Mouse (Mus musculus) embryonic facial prominence, embryonic 14.5 days (tissue): ENCODE results near the gene Pcnx2. TPM values are rescaled to one million over a fixed set of nuclear protein-coding genes. Genes with fewer than 3 reads are reported as not detected.
A peak's percentile ranks its signal among the peaks of the same experiment; 100 is the strongest.

Source experiments
- ATAC-seq: fragments of 200-750 bp; cut with Nextera tagmentation; 2 replicates; pipeline ENCODE4 v1.8.0; 2017; ENCODE audit warnings: low read depth, moderate number of reproducible peaks, moderate TSS enrichment
- DNase-seq: peaks from one replicate; pipeline ENCODE4 v3.0.0-alpha.2; 2015; ENCODE audit warnings: low spot score
- H3K27ac ChIP-seq: fragments of 300-500 bp; sonication (generic); replicated peaks from 2 replicates; pipeline ENCODE4 v1.5.1; 2014; ENCODE audit warnings: low read depth, mild to moderate bottlenecking, low read length, moderate library complexity
- H3K27me3 ChIP-seq: fragments of 300-500 bp; sonication (generic); replicated peaks from 2 replicates; pipeline ENCODE4 v1.6.1; 2014; ENCODE audit warnings: low read length; ENCODE audit not compliant: control insufficient read depth, insufficient read depth
- H3K36me3 ChIP-seq: fragments of 300-500 bp; sonication (generic); 2 replicates; pipeline ENCODE4 v1.6.1; 2014; ENCODE audit warnings: low read length, mixed read lengths; ENCODE audit not compliant: control insufficient read depth, insufficient read depth
- H3K4me1 ChIP-seq: fragments of 300-500 bp; sonication (generic); 2 replicates; pipeline ENCODE4 v1.6.1; 2014; ENCODE audit warnings: antibody characterized with exemption, low read length; ENCODE audit not compliant: control insufficient read depth, insufficient read depth
- H3K4me2 ChIP-seq: fragments of 300-500 bp; sonication (generic); 2 replicates; pipeline ENCODE4 v1.6.1; 2014; ENCODE audit warnings: low read depth, mild to moderate bottlenecking, low read length, moderate library complexity, mixed read lengths
- H3K4me3 ChIP-seq: fragments of 300-500 bp; sonication (generic); 2 replicates; pipeline ENCODE4 v1.5.1; 2014; ENCODE audit warnings: low read depth, mild to moderate bottlenecking, low read length
- H3K9ac ChIP-seq: fragments of 300-500 bp; sonication (generic); 2 replicates; pipeline ENCODE4 v1.6.1; 2014; ENCODE audit warnings: low read depth, mild to moderate bottlenecking, low read length, moderate library complexity, mixed read lengths
- H3K9me3 ChIP-seq: fragments of 300-500 bp; sonication (generic); 2 replicates; pipeline ENCODE4 v1.6.1; 2016; ENCODE audit warnings: low read length; ENCODE audit not compliant: control insufficient read depth
- WGBS: fragments of 180-500 bp; shearing (Covaris S2); extraction: QIAGEN DNeasy Blood & Tissue Kit; methylation state at CpG from one replicate; pipeline ENCODE4 v1.1.7; 2014; 5-methylcytosine and 5-hydroxymethylcytosine counted together
- polyA plus RNA-seq: library from polyadenylated mRNA; unstranded; fragments of >200 nt; fragmentation: Nextera tagmentation; extraction: Ambion mirVana; gene quantifications from 2 replicates; pipeline ENCODE4 v1.2.1, GENCODE M21; 2014

Gene Pcnx2
- polyA plus RNA-seq, 1 experiment from 2014 or later: 0.60 TPM

DNA sequence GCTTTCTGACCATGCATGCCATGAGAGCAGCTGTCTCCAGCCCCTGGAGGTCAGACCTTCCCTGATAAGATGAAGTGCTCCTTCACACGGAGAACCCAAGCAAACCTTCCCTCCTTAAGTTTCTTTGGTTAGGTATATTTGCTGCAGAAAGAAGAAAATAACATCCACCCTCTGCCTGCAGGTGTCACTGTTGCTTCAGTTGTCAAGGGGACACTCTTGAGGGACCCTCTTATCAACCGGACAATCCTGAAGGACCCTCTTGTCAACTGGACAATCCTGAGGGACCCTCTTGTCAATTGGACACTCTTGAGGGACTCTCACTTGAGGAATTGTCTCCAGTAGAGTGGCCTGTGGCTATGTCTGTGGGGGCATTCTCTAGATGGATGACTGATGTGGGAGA is 73.4 kb downstream of the Pcnx2 start:
- H3K4me2 ChIP-seq: no peak overlapping the region
- ATAC-seq (no peak), DNase-seq (no peak)
- WGBS: 27% methylated on average over 2 of the region's 2 CpGs
- no peak overlapping the region for H3K27ac ChIP-seq
- H3K9me3 ChIP-seq: no peaks in the 10 kb centered on the region
- no peaks in the 10 kb centered on the region for H3K27me3 ChIP-seq
- H3K4me1 ChIP-seq: no peaks in the 10 kb centered on the region
- H3K9ac ChIP-seq: no peak overlapping the region
- H3K36me3 ChIP-seq: no peaks in the 10 kb centered on the region
- H3K4me3 ChIP-seq: no peak overlapping the region

DNA sequence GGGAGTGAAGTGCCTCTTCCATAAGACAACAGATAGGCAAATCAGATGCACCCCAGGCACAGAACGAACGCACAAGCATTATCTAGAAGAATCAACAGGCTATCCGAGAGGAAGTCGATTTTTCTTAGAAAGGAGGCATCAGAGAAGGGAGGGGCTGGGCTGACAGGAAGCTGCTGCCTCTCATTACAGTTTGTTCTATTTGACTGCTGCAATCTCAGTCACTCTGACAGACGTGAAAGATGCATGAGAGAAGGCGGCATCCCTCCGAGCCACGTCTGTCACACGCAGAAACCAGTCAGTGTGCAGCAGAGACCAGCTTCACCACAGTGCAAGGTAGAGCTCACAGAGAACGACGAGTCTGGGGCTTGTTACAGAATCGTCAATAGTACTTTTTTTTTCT is 74.4 kb downstream of the Pcnx2 start:
- no peak for ATAC-seq

GRCm38 (mm10) chr8:125822065-125822464 is 76.1 kb downstream of the Pcnx2 start:
- H3K27me3 ChIP-seq: no peaks in the 10 kb centered on the region
- no peak overlapping the region for H3K4me3 ChIP-seq
- no peaks in the 10 kb centered on the region for H3K9me3 ChIP-seq
- no peak overlapping the region for H3K27ac ChIP-seq
- ATAC-seq: no peak
- H3K4me2 ChIP-seq: no peak overlapping the region
- no peaks in the 10 kb centered on the region for H3K4me1 ChIP-seq
- DNase-seq: no peak
- H3K36me3 ChIP-seq: no peaks in the 10 kb centered on the region
- H3K9ac ChIP-seq: no peak overlapping the region
- WGBS: 84% methylated on average over 14 of the region's 14 CpGs

More for the DNA sequence above, 74.4 kb downstream of the Pcnx2 start:
- no peaks in the 10 kb centered on the region for H3K27me3 ChIP-seq
- H3K27ac ChIP-seq: no peak overlapping the region
- no peaks in the 10 kb centered on the region for H3K4me1 ChIP-seq
- H3K9ac ChIP-seq: no peak overlapping the region
- no peak overlapping the region for H3K4me2 ChIP-seq
- no peak overlapping the region for H3K4me3 ChIP-seq
- H3K36me3 ChIP-seq: no peaks in the 10 kb centered on the region
- WGBS: 49% methylated on average over 12 of the region's 12 CpGs
- no peaks in the 10 kb centered on the region for H3K9me3 ChIP-seq
- DNase-seq: no peak

DNA sequence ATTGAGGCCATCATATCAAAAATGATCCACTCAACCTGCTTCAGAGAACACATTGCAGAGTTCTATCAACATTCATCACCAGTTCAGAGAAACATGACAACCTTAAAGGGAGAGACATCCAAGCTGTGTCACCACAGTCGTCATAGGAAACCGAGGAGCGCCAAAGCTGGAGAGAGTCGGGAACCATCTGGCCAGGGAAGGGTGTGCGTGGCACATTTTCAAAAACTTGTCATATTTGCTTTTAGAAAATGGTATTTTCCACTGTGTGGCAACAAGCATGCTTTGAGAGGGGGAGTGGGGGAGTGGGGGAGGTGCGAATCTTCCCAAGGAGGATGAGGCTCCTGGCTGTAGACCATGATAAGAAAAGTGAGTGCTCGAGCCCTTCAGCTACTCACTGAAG is 78.3 kb downstream of the Pcnx2 start:
- ATAC-seq: no peak
- no peak overlapping the region for H3K4me2 ChIP-seq
- no peak overlapping the region for H3K9ac ChIP-seq
- no peak for DNase-seq
- peaks cover 3% of the 10 kb centered on the region for H3K9me3 ChIP-seq
- H3K4me3 ChIP-seq: no peak overlapping the region
- 68% methylated on average over 7 of the region's 7 CpGs for WGBS
- H3K27ac ChIP-seq: no peak overlapping the region
- no peaks in the 10 kb centered on the region for H3K27me3 ChIP-seq
- no peaks in the 10 kb centered on the region for H3K36me3 ChIP-seq
- H3K4me1 ChIP-seq: no peaks in the 10 kb centered on the region

GRCm38 (mm10) chr8:125818796-125819195 is 79.3 kb downstream of the Pcnx2 start:
- H3K27ac ChIP-seq: no peak overlapping the region
- ATAC-seq (no peak), DNase-seq (no peak)
- H3K4me2 ChIP-seq: no peak overlapping the region
- no peaks in the 10 kb centered on the region for H3K4me1 ChIP-seq
- H3K4me3 ChIP-seq: no peak overlapping the region
- H3K9me3 ChIP-seq: peaks cover 9% of the 10 kb centered on the region
- no peaks in the 10 kb centered on the region for H3K36me3 ChIP-seq
- no peaks in the 10 kb centered on the region for H3K27me3 ChIP-seq
- WGBS: 75% methylated on average over 9 of the region's 9 CpGs
- no peak overlapping the region for H3K9ac ChIP-seq

- Histone ChIP-seq H3K9me3 (peaks cover 9% of the 10 kb centered on the region), H3K27ac (no peak overlapping the region), H3K4me3 (no peak overlapping the region), H3K27me3 (no peaks in the 10 kb centered on the region), H3K4me1 (no peaks in the 10 kb centered on the region), H3K36me3 (no peaks in the 10 kb centered on the region), H3K9ac (no peak overlapping the region), H3K4me2 (no peak overlapping the region)
- peak; percentile 76; the same call in 1 of the 2 replicates for ATAC-seq
- DNase-seq: peak; percentile 32
- 74% methylated on average over 5 of the region's 5 CpGs for WGBS
Measured at GRCm38 (mm10) chr8:125816742-125817141, 81.4 kb downstream of the Pcnx2 start.

DNA sequence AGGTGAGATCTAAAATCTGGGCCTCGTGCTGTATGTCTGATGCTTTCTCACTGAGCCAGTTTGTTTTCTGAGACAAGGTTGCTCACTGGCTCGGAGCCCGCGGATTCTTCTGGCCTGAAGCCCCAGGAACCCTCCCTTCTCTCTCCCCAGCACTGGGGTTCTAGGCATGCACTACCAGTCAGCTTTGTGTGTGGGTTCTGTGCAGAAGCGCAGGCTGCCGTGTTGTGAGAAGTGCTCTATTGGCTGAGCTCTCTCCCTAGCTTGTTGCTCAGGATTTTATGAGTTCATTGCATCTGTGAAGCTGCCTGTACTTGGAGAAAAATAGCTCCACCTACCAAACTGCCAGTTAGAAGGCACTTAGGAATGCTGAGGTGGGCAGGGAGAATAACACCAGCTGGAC is 89.3 kb downstream of the Pcnx2 start:
- Histone ChIP-seq H3K4me1 (no peaks in the 10 kb centered on the region), H3K9me3 (no peaks in the 10 kb centered on the region), H3K9ac (no peak overlapping the region), H3K27ac (no peak overlapping the region), H3K4me3 (no peak overlapping the region), H3K27me3 (no peaks in the 10 kb centered on the region), H3K4me2 (no peak overlapping the region), H3K36me3 (no peaks in the 10 kb centered on the region)
- 85% methylated on average over 6 of the region's 6 CpGs for WGBS
- DNase-seq (peak; percentile 8), ATAC-seq (no peak)

GRCm38 (mm10) chr8:125807905-125808310 is 90.2 kb downstream of the Pcnx2 start:
- no peak for DNase-seq
- no peak for ATAC-seq
- Histone ChIP-seq H3K27me3 (no peaks in the 10 kb centered on the region), H3K4me3 (no peak overlapping the region), H3K4me1 (no peaks in the 10 kb centered on the region), H3K9me3 (no peaks in the 10 kb centered on the region), H3K4me2 (no peak overlapping the region), H3K9ac (no peak overlapping the region), H3K36me3 (no peaks in the 10 kb centered on the region), H3K27ac (no peak overlapping the region)
- WGBS: 82% methylated on average over 12 of the region's 12 CpGs

GRCm38 (mm10) chr8:125806459-125806858 is 91.7 kb downstream of the Pcnx2 start:
- Histone ChIP-seq H3K36me3 (no peaks in the 10 kb centered on the region), H3K4me2 (no peak overlapping the region), H3K9ac (no peak overlapping the region), H3K4me1 (no peaks in the 10 kb centered on the region), H3K27me3 (no peaks in the 10 kb centered on the region), H3K27ac (no peak overlapping the region), H3K9me3 (no peaks in the 10 kb centered on the region), H3K4me3 (no peak overlapping the region)
- 79% methylated on average over 12 of the region's 12 CpGs for WGBS
- DNase-seq: no peak
- ATAC-seq: no peak
